ENCODE assay signal across 8 mouse cellular contexts in the genomic region with DNA sequence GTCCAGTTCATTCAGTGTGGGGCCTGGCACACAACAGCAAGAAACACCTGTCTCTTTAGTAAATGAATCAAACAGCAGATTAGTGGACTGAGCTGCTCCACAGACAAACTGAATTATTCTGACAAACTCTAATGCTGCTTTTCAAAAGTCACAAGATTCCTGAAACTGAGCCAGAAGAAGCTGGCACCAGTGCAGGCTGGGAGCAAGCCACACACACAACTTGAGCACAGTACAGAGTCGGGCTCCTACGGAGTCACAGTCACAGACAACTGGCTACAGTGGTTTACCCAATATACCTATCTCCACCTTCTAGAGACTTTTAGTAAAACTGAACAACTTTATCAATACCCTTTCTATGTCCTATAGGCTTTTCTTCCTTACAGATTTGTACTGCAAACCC.
DNase-seq lines count a peak whose midpoint lies in the region; ATAC-seq lines count a peak whose summit lies in the region.
"Had no signal": no experiment of that assay in that cellular context is flagged by ENCODE, and none has a peak within 500 bp of the region (broad histone marks: within the 10 kb centered on the region; RNA-seq: fewer than 3 reads in every experiment).

No protein-coding gene starts in this region.

- H3K36me3 ChIP-seq in hindbrain, embryonic 14.5 days (replicated peaks; ENCODE audit: control insufficient read depth, insufficient read depth): no peaks in the 10 kb centered on the region
- H3K36me3 ChIP-seq in hindbrain, embryonic 12.5 days: no peaks in the 10 kb centered on the region

- no peak overlapping the region for H3K4me3 ChIP-seq in hindbrain, embryonic 14.5 days (replicated peaks; ENCODE audit: low read length)
- H3K4me3 ChIP-seq in hindbrain, embryonic 12.5 days: no peak overlapping the region

- no peak overlapping the region for H3K27ac ChIP-seq in hindbrain, embryonic 14.5 days
- no peak overlapping the region for H3K27ac ChIP-seq in hindbrain, embryonic 12.5 days

- ATAC-seq in hindbrain, embryonic 14.5 days (ENCODE audit: low FRiP score): peak; percentile 27; the same call in 1 of the 2 replicates
- ATAC-seq in hindbrain, embryonic 12.5 days (ENCODE audit: low FRiP score): no peak
- no peak for ATAC-seq in megakaryocyte-erythroid progenitor cell, adult 5-6 weeks (replicated peaks; ENCODE audit: low FRiP score, low TSS enrichment, poor library complexity, severe bottlenecking)

- H3K9ac ChIP-seq in hindbrain, embryonic 14.5 days: no peak overlapping the region
- H3K9ac ChIP-seq in hindbrain, embryonic 12.5 days: no peak overlapping the region

- H3K27me3 ChIP-seq in hindbrain, embryonic 14.5 days (ENCODE audit: control insufficient read depth, insufficient read depth, low read length): no peaks in the 10 kb centered on the region
- H3K27me3 ChIP-seq in hindbrain, embryonic 12.5 days: no peaks in the 10 kb centered on the region

- WGBS in hindbrain, embryonic 14.5 days: 65% methylated on average over 2 of the region's 2 CpGs
- 86% methylated on average over 2 of the region's 2 CpGs for WGBS in hindbrain, embryonic 12.5 days

- no peaks in the 10 kb centered on the region for H3K9me3 ChIP-seq in hindbrain, embryonic 14.5 days (ENCODE audit: control insufficient read depth, low read length)
- H3K9me3 ChIP-seq in hindbrain, embryonic 12.5 days (replicated peaks): no peaks in the 10 kb centered on the region

- DNase-seq in hindbrain, embryonic 14.5 days (ENCODE audit: low spot score): peak; percentile 40
- DNase-seq in Muller cell, postnatal 12 days (ENCODE audit: inconsistent ontology term): peak; percentile 46
- peak; percentile 89 for DNase-seq in adipocyte (ENCODE audit: low spot score)
- peak; percentile 16 for DNase-seq in induced T-regulatory cell, adult 2 months (ENCODE audit: low read depth)
- DNase-seq in urinary bladder, postnatal 10 days (ENCODE audit: low spot score): no peak
- DNase-seq: right cerebral cortex, adult 18-20 months had no signal

- H3K4me1 ChIP-seq in hindbrain, embryonic 14.5 days (replicated peaks; ENCODE audit: control insufficient read depth, insufficient read depth, low read length): peaks cover 23% of the 10 kb centered on the region
- peaks cover 9% of the 10 kb centered on the region for H3K4me1 ChIP-seq in hindbrain, embryonic 12.5 days

- H3K4me2 ChIP-seq in hindbrain, embryonic 14.5 days (replicated peaks): no peak overlapping the region
- H3K4me2 ChIP-seq in hindbrain, embryonic 12.5 days (replicated peaks): no peak overlapping the region
